Mouse (Mus musculus): ENCODE results near the gene Kcne4.
"Not testable (repeated sequence)": the region's sequence is repeated elsewhere in the genome, so short reads cannot be mapped to it uniquely, and the experiment has no call there.

Kcne4 gene

DNA sequence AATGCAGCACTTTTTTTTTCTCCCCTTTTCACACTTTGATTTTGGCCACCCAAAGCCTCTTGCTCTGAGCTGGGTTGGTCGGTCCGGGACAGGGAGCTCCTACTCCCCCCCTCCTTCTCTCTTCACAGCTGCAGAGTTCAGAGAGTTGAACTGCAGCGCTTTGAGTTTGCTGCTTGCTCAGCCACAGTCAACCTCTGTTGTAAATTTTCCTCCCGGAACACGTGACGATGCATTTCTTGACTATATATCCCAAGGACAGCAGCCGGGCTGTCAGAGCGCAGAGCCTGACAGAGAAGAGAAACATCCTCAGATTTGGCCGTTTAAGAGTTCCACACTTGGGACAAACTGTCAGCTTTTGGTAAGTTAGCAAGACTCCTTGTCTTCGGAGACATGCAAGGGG, at the start of gene Kcne4:
TSS of gene Kcne4 (plus strand) at position 120 of the 400 bp plus-strand sequence.
- CTCF ChIA-PET, result interaction anchor here in 1 of 4 experiments (0.6 kb wide), 1 partner anchor 368 kb away, joined by 3 read pairs; no protein-coding TSS in a partner anchor

GRCm38 (mm10) chr1:78781899-78782298, 34.7 kb upstream of the Kcne4 start:
- ChIA-PET POLR2A (no interaction called here), CTCF (no interaction called here)

More for the DNA sequence above, at the start of gene Kcne4:
- POLR2A ChIA-PET, result interaction anchor here in 1 of 4 experiments (0.5 kb wide), 1 partner anchor 712 kb away, joined by 5 read pairs; no protein-coding TSS in a partner anchor

DNA sequence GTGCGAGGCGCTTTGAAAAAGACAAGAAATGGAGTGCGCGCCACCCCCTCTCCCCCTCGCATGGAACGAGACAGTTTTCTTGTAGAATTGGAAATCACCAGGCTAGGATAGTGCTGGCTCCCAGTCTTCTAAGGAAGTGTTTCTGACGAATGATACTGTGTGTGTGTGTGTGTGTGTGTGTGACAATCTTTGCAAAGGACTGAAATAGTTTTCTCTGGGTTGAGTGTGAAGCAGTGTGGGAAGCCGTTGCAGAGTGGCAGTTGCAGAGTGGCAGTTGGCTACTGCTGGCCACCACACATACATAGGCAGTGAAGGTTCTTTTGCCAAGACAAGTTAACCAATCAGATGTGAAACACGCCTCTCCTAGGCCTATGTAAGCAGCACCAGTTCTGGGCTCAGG, 31.6 kb upstream of the Kcne4 start:
- POLR2A ChIA-PET, CTCF ChIA-PET: not testable (repeated sequence)

DNA sequence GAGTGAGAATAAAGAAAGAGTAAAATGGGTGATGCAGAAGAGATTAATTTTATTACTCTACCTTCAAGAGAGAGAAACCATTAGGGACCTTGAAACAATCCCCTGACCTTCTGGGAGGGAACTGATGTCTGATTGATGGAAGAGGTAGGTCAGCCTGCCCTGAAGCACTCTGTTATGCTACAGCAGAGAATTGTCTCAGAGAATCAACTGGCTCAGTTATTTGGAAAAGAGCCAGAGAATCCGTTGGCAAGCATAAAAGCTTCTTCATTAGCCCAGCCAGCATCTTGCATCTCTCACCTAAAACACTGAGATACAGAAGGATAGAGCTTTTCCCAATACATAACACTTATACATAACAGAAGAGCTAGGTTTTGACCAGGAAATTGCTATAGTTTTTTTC, 26.8 kb upstream of the Kcne4 start:
- POLR2A ChIA-PET, result no interaction called here

DNA sequence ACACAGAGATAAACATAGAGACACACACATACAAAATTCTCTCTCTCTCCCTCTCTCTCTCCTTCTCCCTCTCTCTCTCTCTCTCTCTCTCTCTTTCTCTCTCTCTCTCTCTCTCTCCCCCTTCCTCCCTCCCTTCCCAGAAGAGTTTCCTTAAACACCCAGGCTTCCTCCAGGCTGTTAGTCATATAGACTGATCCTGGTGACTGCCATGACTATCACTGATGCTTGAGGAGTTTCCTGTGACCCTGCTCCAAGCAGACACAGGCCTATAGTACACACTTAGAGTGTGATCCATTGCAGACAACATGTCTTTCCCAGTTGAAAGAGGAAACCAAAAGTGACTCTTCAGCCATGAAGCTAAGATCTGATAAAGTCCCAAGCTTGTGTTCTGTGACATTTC, 9.1 kb upstream of the Kcne4 start:
- ChIA-PET POLR2A (interaction anchor here in 2 of 4 experiments (0.8 to 1.1 kb wide), 2 partner anchors 10 to 904 kb away, joined by 5 to 6 read pairs; no protein-coding TSS in a partner anchor), CTCF (no interaction called here)

More for the DNA sequence above, 26.8 kb upstream of the Kcne4 start:
- CTCF ChIA-PET, result no interaction called here

DNA sequence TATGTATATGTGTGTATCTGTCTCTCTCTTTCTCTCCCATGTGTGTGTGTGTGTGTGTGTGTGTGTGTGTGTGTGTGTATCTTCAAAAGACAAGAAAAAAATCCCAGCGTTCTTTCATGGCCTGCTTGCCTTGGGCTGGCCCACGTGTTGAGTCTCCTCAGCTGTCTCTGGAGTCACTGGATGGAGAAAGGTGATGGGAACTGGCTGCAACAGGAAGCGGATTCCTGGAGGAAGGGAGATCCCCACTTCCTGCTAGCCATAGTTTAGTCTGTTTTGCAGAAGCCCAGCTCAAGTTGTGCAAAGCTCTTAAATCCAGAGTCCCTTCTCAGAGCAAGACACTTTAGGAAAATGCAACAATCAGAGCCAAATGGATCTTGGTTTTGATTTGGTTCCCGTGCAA, 6.7 kb upstream of the Kcne4 start:
- CTCF ChIA-PET, result interaction anchor here in 1 of 4 experiments (1.7 kb wide), 1 partner anchor 11 kb away, joined by 5 read pairs; no protein-coding TSS in a partner anchor

DNA sequence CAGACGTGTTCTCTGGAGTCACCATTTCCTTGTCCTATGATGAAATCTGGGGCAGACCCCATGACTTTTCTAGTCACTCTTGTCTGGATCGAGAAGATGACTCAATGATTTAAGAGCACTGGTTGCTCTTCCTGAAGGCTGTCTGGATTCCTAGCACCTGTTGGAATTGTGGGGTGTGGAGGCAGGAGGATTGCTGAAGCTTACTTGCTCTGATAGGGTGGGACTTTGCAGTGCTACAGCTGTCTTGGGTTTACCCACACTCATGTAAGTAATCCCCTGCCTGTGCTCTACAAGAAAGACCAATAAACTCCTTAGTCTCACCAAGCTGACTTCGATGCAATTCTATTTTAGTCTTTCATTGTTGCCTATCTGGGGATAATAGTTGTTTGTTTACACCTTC, 5.7 kb upstream of the Kcne4 start:
- ChIA-PET CTCF (no interaction called here), POLR2A (interaction anchor here in 1 of 4 experiments (1.4 kb wide), 1 partner anchor 71 kb away, joined by 3 read pairs; no protein-coding TSS in a partner anchor)

More for the DNA sequence above, 6.7 kb upstream of the Kcne4 start:
- POLR2A ChIA-PET, result no interaction called here

DNA sequence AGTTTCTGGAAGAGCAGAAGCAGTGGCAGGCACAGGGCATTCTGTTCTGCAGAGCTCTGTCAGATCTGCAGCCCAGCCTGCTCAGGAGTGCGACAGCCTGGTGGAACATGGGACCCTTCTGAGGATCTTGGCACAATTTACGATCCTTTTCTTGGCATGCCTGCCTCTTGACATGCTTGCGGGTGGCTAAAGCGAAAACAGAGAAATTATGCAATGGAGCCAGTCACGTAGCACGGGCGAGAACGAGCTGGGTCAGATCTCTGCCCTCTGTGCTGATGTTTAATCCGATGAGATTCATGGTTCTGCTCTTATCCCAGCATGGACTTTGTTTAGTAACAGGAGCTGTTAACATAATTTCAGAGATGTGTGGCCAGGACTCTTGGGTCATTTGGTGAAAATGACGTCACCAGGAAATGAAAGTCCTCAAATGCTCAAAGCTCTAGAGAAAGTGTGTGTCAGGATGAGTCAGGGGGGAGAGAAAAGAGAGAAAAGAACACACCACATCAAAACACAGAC, 4.5 kb upstream of the Kcne4 start:
- ChIA-PET CTCF (no interaction called here), POLR2A (interaction anchor here in 1 of 4 experiments (1.4 kb wide), 2 partner anchors 8 to 72 kb away, joined by 3 read pairs; no protein-coding TSS in a partner anchor)

GRCm38 (mm10) chr1:78817756-78818155, 1.2 kb downstream of the Kcne4 start:
- CTCF ChIA-PET, result no interaction called here
- POLR2A ChIA-PET, result no interaction called here

DNA sequence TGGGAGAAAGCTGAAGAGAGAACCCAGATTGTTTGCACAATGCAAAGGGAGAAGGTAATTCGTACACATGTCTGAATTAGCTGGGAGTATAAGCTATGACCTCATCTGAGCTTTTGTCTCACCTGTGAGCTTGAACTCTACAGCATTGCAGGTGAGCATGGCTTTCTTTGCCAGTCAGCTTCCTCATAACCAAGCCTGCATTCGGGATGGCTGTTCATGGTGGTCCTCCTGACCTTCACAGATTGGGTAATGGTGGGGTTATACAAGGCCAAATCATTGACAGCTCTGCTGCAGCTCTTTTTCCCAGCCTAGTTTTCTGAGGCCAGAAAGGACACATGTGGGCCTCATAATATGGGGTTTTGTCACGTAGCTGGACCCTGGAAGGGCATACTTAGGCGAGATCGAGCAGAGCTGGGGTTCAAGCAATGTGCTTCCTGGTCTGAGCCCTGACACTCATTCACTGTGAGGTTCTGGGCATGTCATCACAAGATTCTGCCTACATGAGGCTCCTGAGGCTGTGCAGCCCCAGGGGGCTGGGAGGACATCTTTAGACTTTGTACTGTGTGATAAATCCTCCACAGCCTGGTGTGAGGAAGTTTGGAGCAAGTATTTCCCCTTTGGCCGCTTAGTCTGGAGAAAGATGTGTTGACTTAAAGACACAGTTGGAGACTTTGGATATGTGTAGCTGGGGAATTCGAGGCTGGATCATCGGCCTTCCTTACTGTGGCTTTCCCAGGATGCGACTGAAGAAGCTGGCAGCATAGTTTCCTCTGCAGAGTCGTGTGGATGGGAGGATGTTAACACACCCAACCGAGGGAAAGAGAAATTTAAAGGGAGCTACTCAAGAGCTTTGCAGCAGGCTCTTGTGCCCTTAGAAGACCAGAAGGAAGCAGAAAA, 2.3 kb downstream of the Kcne4 start:
- CTCF ChIA-PET, result interaction anchor here in 1 of 4 experiments (0.7 kb wide), 1 partner anchor 358 kb away, joined by 3 read pairs; no protein-coding TSS in a partner anchor

DNA sequence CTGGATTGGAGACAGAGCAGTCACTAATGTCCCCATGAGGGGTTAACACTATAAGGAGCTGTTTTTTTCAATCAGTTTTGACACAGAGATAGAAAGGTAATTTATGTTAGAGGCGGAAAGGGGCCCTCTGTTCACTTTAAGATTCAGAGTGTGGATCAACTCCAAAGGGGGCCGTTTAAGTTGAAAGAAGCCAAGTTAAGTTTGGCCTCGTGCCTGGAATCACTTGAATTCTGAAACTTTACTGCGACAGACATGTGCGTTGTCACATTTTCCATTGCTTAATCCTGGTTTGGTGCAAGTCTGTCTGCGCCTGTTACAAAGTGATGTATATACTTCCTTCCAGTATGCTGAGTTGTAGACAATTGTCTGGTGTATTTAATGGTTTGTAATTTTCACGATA, 3.0 kb downstream of the Kcne4 start:
- CTCF ChIA-PET, result interaction anchor here in 1 of 4 experiments (1.3 kb wide), 1 partner anchor 294 kb away, joined by 4 read pairs; no protein-coding TSS in a partner anchor
- POLR2A ChIA-PET, result interaction anchor here in 1 of 4 experiments (0.5 to 1.4 kb wide), 2 partner anchors 8 to 73 kb away, joined by 3 read pairs; no protein-coding TSS in a partner anchor

More for the DNA sequence above, 2.3 kb downstream of the Kcne4 start:
- POLR2A ChIA-PET, result no interaction called here

DNA sequence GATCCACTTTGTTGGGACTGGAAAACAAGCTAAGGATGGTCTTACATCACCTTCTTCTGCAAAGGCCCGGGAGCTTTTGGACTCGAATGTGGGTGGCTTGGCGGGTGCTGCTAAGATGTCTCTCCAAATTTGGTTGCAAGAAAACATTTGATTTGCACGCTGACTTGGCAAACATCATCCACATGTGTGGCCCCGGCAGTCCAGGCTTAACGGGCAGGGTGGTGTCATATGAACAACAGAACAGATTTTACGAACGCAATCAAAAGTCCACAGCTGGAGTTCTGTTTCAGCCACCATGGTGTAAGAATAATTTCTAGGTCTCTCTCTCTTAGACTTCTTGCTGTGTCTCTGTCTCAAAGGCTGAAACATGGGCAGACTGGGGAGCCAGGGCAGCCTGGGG, 3.6 kb downstream of the Kcne4 start:
- ChIA-PET POLR2A (interaction anchor here in 1 of 4 experiments (1.4 kb wide), 1 partner anchor 8 kb away, joined by 3 read pairs; no protein-coding TSS in a partner anchor), CTCF (interaction anchor here in 1 of 4 experiments (1.3 kb wide), 1 partner anchor 295 kb away, joined by 4 read pairs; no protein-coding TSS in a partner anchor)

- CTCF ChIA-PET, result no interaction called here
- POLR2A ChIA-PET, result interaction anchor here in 1 of 4 experiments (0.9 kb wide), 1 partner anchor 214 kb away, joined by 3 read pairs; no protein-coding TSS in a partner anchor
Observed at GRCm38 (mm10) chr1:78821111-78821510, 4.6 kb downstream of the Kcne4 start.

- ChIA-PET CTCF (no interaction called here), POLR2A (interaction anchor here in 1 of 4 experiments (0.9 kb wide), 1 partner anchor 215 kb away, joined by 3 read pairs; no protein-coding TSS in a partner anchor)
Observed at GRCm38 (mm10) chr1:78821733-78822430, 5.3 kb downstream of the Kcne4 start.

DNA sequence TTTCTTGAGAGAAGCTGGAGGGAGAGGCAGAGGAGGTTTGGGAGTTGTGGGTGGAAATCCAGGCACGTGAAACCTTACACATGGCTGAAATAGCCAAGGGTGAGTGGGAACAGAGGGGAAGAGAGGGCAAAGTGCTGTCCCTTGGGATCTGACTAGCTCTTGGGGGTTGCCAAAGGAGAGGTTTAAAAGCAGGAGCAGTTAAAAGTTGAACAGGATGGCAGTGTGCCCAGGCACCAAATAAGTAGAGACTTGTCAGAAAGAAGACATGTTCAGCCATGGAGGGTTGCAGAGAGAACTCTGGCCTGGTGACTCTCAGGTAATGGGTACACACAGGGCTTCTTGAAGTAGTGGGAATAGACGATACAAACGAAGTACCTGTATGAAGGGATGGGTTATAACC, 8.7 kb downstream of the Kcne4 start:
- ChIA-PET POLR2A (no interaction called here), CTCF (no interaction called here)

DNA sequence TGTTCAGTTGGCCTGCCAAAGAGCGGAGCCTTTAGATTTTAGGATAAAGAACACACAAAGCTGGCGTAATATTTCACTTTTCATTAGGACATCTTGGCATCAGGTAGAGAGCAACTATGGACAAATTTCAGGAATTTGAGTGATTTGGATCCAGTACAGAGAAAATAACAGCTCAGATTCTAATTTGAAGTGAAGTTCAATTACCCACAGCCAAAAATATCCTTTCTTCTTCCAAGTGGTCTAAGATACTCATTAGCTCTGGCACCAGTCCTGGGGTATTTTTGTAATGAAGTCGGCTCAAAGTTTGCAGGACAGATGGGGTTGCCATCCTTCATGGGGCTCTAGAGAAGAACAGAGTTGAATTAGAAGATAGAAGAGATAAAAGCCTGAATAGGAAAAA, 21.9 kb downstream of the Kcne4 start:
- CTCF ChIA-PET, result interaction anchor here in 1 of 4 experiments (0.6 kb wide), 1 partner anchor 131 kb away, joined by 3 read pairs; no protein-coding TSS in a partner anchor

GRCm38 (mm10) chr1:78840769-78841168, 24.2 kb downstream of the Kcne4 start:
- ChIA-PET CTCF (interaction anchor here in 1 of 4 experiments (0.6 kb wide), 1 partner anchor 90 kb away, joined by 3 read pairs; no protein-coding TSS in a partner anchor), POLR2A (no interaction called here)

More for the DNA sequence above, 21.9 kb downstream of the Kcne4 start:
- POLR2A ChIA-PET, result no interaction called here

DNA sequence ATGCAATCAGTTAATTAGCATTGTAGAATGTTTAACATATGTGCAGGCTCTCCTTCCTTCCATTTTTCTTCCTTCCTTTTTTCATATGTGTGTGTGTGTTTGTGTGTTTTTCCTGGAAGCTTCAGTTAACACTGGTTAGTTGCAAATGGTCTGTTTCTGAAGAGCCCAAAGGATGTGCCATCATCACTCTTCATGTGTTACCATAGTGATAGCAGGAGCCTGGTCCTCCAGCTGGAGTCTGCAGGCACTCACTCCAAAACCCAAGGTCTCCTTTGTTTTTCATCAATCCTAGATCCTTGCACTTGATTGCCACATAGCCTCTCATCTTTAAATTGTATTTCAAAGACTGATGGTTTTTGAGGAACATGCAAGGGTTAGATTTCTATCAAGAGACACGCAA, 29.1 kb downstream of the Kcne4 start:
- ChIA-PET CTCF (no interaction called here), POLR2A (no interaction called here)

DNA sequence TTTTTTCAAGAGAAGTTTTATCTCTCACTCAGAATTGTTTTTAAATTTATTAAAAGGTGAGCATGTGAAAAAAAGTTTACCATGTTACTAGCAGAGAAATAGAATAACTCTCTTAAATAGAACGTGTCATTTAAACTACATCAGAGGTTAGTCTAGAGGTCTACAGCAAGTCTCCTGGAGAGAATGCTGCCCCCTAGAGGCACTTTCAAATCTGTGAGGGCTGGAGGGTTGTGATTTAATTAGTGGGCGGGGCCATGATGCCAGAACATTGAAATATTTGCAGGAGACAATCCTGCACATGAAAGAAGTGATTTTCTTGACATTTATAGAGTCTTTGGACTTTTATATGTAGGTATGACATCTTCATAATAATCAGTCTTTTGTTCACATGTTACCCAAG, 29.9 kb downstream of the Kcne4 start:
- ChIA-PET POLR2A (no interaction called here), CTCF (interaction anchor here in 1 of 4 experiments (0.6 kb wide), 1 partner anchor 243 kb away, joined by 3 read pairs; no protein-coding TSS in a partner anchor)
